Mouse (Mus musculus) cerebellum, adult 8-10 months (tissue): Measurements from ENCODE around the gene Glt6d1.

ENCODE experiments used
- DNase-seq: peaks from one replicate; pipeline ENCODE4 v3.0.0; 2022

Glt6d1 gene

DNA sequence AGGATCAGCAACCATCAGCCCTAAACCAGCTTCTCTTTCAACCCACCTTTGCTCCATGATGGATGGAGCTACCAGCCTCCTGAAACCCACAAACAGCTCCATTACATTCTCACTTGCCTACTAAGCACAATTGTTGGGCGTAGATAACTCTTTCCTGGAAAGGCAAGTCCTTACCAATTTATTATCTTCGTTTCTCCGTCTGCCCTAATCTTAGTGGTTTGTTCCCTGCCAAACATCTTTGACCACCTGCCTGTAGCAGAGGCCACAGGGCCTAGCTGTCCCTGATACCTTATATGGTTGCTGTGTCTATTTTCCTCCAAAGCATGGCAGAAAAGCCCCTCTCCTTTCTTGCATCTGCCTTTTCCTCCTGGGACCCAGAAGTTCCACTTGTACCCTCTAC is 26.6 kb downstream of the Glt6d1 start:
- DNase-seq, result no peak

- DNase-seq, result no peak
Measured at GRCm38 (mm10) chr2:25785573-25786322, 29.9 kb downstream of the Glt6d1 start.

DNA sequence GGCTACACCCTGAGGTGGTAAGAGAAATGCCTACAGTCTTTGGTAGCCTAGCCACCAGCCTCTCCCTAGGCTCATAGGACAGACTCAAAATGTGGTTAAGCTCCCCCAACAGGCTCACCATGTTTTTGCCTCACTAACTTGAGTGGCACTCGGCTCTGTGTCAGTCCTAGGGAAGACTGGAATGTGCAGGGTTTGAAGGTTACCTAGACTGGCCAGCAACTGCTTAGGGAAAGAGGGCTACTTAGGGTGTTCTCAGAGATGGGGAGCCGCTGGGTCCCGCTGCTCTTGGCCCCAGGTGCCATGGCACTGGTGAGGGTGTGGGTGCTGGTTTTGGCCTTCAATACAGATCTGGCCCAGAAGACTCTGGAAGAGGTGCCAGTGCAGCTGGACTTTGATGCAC is 33.7 kb downstream of the Glt6d1 start, which contains the start of gene Gm13539:
TSS of gene Gm13539 (plus strand) at position 301 of the 400 bp plus-strand sequence.
- DNase-seq, result no peak

- DNase-seq, result peak; percentile 17
Measured at GRCm38 (mm10) chr2:25780921-25781320, 34.7 kb downstream of the Glt6d1 start.

- DNase-seq, result no peak
Measured at GRCm38 (mm10) chr2:25779076-25779475, 36.6 kb downstream of the Glt6d1 start.

- no peak for DNase-seq
Measured at GRCm38 (mm10) chr2:25776717-25777116, 38.9 kb downstream of the Glt6d1 start, which contains the start of gene Lcn11. TSS of gene Lcn11 (plus strand) at chr2:25777017.

DNA sequence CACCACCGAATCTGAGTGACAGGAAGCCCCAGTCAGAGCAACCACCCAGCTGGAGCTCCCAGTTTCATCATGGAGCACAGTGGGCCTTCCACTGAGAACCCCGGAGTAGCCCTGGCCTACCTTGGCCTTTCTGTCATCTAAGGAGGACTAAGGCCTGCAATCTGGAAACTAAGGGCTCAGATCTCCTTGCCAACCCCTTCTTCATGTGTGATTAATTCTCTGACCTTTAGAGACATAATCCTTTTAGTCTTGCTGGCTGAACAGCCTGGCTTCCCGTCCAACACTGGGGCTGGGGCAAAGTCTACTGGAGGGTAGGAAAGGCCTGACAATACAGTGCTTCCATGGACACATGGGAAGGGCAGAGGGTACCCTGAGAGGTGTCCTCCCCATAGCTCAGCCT is 39.7 kb downstream of the Glt6d1 start:
- no peak for DNase-seq

DNA sequence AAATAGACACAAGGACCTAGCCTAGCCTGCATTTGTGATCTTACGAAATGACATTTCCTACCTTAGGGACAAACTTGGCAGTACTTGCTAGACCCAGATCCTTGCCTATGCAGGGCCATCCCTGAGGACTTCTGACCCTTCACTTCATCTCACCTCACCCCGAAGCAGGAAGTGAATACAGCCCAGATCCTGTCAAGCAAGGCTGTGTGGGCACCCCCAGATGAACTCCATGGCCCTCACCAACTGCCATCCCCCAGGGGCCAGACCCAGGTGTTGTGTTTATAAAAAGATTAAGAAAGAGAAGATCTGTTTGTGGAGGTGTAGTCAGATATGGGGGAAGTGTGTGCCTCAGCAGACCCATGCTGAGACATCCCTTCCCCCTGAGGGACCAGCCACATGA is 41.0 kb downstream of the Glt6d1 start:
- no peak for DNase-seq

- DNase-seq, result no peak
Measured at GRCm38 (mm10) chr2:25773507-25773906, 42.1 kb downstream of the Glt6d1 start.

- DNase-seq, result no peak
Measured at GRCm38 (mm10) chr2:25767764-25768163, 47.9 kb downstream of the Glt6d1 start.

DNA sequence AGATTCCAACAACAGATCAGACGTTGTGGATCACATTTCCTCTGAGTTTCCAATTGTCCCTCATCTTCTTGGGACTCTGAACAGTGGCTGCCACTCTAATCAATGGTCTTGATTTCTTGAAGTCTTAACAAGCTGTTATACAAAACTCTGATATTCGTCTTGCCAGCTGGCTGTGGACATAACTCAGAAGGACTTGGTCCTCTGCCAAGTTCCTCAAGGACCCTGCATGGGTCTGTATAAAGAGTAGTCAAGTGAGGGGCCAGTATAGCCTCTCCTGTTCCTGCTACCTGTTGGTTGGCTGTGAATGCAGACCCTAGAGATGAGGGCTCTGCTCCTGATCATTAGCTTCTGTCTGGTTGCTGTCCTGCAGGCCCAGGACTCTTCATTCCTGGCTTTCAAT is 50.4 kb downstream of the Glt6d1 start, which contains the start of gene Lcn3:
TSS of gene Lcn3 (plus strand) at position 301 of the 400 bp plus-strand sequence.
- DNase-seq, result no peak

GRCm38 (mm10) chr2:25758064-25758625 is 57.5 kb downstream of the Glt6d1 start:
- DNase-seq, result no peak

DNA sequence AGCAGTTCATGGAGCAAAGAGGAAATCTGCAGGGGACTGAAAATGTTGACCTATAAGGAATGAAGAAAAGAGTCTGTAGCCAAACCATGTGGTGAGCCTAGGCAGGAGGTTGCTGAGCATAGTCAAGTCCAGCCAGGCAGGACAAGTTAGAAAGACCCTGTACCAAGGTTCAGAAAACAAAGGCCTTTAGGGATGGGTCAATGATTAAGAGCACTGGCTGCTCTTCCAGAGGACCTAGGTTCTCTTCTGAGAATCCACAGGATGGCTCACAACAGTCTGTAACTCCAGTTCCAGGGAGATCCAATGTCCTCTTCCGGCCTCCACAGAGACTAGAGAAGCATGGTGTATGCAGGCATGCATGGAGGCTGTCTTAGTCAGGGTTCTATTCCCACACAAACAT is 61.4 kb downstream of the Glt6d1 start:
- no peak for DNase-seq
